Mouse (Mus musculus) heart, adult 2 months (tissue): ENCODE measurements around the gene Aldh18a1.

ENCODE experiments used
- CTCF ChIP-seq: fragments of 200-600 bp; IDR thresholded peaks from 2 replicates; pipeline ENCODE4 v1.8.1; 2022; ENCODE audit warnings: antibody characterized with exemption, mild to moderate bottlenecking, moderate library complexity
- EP300 ChIP-seq: fragments of 200-500 bp; IDR thresholded peaks from 2 replicates; pipeline ENCODE4 v1.6.1; 2011; ENCODE audit warnings: low read depth, low read length, control low read depth; ENCODE audit not compliant: insufficient read depth
- POLR2A ChIP-seq: fragments of 200-500 bp; IDR thresholded peaks from 2 replicates; pipeline ENCODE4 v1.6.1; 2011; ENCODE audit warnings: mild to moderate bottlenecking, low read depth, low read length, control low read depth; ENCODE audit not compliant: insufficient read depth

DNA sequence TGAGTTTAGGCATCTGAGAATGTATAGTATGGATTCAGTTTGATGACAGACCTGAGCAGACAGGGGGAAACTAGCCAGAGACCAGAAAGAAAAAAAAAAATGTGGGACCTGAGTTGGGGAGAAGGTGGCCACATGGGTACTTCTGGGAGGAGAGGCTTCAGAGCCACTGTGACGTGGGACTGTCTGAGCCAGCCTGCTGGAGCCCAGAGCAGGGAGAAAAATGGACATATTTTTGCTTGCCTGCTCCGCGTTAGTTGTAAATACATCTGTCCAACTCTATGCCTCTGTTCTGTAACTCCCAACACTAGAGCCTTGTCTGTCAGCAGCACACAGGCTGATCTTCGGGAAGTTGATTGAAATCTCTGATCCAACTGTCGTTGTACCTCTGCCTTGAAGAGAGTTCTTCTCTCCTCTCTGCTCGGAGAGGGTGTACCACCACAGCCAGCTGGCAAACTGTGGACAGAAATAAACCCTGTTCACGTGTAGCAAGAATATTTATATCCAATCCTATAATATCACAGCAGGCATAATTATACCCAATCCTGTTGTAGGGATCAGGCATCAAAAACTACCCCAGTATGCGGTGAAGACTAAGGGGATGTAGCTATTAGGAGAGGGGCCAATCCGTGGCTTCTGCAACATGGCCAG, 61.8 kb downstream of the Aldh18a1 start:
- TF ChIP-seq POLR2A (no peak), CTCF (no peak), EP300 (no peak)
